Mouse (Mus musculus): ENCODE measurements around the gene Ablim1.
"Not testable (repeated sequence)": the region's sequence is repeated elsewhere in the genome, so short reads cannot be mapped to it uniquely, and the experiment has no call there.

Gene Ablim1

DNA sequence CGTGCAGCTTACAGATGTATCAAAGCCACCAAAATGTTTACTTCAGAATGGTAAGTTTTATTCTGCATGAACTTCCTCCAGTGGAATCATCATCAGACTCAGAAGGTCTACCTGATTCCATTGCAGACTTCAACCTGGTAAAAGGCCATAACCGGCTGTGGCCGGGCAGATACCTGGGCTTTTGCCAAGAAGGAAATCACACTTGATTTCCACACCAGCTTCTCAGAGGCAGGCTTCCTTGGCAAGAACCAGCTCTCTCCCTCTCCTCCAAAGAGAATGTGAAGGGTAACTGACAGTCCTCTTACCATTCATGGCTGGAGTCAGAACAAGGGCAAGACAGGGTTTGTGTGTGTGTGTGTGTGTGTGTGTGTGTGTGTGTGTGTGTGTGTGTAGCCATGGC lies 171.1 kb downstream of the Ablim1 start:
- no peak for DNase-seq

DNA sequence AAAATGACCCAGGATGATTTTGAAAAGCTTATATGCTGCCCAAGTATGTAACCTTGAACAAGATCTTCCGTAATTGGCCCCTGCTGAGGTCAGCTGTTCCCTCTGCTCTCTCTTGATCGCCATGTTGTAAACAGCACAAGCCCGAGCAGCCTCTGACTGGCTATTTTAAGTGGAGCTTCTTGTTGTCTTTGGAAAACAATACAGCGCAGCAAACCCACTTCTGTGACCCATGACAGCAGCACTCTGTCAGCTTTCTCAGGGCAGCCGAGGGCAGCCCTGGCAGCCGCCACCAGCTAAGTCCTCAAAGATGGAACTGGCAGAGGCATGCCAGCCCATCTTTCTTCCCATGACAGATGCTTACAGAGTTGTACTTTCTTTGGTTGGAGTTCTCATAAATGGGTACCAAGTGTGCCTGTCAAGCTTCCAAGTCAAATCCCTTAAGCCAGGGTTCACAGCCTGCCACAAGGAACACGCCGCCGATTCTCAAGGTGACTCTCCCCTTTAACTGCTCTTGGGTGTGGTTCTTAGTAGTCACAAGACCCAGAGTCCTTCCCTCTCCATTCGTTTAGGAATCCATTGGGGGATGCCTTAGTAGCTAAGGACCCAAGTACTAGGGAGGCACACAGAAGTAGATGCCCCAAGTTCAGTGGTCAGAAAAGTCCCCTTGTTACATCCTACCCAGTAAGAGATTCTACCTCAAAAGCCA lies 172.8 kb downstream of the Ablim1 start:
- no peak for DNase-seq

DNA sequence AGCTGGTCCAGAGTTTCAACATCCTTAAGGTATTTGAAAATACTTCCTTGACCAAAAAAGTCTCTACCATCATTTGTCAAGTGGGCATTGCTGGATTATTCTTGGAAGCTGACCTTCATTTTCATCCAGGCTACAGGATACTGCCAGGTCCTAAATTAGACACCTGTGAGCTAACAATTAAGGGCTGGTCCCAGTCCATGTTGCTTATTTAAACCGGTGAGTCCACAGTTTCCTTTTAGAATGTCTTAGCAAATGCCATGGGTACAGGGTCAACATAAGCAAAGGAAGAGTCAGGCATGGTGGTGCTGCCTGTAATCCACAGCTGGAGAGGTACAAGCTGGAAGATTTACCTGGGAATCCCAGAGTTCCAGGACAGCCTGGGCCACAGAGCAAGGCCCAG lies 173.8 kb downstream of the Ablim1 start:
- no peak for DNase-seq

DNA sequence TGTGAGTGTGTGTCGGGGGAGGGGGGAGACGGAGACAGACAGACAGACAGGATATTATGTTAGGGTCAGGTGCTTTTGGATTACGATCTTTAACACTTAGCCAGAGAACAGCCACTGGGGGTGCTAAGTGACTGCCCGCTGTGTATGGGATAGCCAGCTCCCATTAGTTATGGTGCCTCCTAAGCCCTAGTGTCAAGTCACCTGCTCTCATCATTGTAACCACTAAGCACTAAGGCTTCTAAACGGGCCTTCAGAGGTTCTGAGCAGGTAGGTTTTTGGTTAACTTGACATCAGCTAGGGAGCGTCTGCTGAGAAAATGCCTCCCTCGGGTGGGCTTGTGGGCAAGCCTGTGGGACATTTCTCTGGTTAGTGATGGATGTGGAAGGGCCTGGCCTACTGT lies 174.6 kb downstream of the Ablim1 start:
- DNase-seq = no peak

DNA sequence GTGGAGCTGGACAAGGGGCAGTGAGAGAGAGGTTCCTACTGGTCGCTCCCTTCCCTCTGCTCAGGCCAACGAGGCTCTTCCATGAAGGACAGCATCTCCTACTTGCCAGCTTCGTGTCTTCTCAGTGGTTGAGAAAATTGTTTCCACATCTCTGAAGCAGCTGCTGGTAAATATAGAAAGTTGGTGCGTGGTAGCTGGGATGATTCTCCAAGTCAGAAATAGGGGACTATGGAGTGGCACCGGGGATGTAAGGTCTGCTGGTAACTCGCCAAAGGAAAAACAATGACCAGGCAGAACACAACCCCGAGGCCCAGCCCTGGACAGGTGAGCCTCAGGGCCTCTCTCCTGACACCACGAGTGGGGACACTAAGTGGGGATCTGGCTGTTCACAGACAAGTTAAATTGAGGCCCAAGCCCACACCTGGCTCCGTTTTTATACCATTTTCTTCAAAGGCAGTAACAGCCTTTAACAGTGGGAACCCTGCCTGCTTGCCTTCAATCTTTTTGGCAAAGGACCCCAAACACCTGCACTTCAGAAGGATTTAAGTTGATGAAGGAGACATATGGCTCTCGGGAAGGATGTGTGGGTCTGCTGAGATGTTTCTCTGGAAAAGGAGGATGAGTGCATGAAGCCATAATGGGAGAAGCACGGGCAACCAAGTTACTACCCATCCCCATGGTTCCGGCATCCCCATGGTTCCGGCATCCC lies 175.7 kb downstream of the Ablim1 start:
- no peak for DNase-seq

DNA sequence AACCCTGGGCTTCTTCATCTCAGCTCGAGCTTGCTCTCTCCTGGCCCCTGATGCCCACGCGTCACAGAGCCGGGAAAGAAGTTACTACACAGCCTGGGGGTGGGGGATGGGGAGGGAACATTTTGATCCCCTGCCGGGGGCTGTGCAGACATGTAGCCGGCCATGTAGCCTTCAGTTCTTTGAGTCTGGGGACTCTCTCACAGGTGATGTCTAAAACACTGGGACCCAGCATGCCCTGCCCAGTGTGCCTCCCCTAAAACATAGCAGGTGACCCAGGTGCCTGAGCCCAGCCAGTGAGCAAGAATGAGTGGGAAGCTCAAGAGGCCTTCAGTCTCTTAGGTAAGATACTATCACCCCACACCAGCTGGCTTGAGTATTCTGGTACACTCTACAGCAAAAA lies 176.2 kb downstream of the Ablim1 start:
- DNase-seq = no peak

DNA sequence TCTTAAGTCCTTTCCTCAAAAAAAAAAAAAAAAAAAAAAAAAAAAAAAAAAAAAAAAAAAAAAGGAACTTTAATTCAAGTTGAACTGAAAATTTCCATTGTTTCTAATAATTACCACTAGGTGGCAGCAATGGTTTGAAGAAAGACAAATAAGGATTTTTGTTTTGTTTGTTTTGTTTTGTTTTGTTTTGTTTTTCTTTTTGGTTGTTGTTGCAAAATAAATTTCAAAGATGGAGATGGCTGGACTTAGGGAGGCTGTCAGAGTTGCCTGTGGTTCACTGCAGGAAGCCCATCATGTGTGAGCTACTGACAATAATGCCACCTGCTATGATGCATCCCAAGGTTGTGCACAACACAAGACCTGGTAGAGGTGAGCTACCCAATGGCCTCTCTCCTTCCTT lies 176.7 kb downstream of the Ablim1 start:
- DNase-seq = no peak

DNA sequence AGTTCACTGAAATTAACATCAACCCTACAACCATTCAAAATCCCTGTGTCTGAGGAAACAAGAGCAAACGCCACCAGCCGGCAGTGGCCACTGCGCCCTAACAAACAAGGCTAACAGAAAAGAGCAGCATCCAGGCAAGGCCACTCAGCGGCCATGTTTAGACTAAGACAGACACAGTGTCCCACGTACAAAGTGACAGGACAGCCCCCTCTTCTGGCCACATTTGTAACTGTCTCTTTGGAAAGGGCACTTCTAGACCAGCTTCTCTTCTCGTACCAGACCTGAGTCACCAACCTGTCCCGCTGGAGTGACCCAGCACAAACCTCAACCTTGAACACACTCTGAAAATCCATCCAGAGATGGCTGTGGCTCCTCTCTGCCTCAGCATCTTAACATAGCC lies 178.5 kb downstream of the Ablim1 start:
- DNase-seq = peak; percentile 63 to 87

DNA sequence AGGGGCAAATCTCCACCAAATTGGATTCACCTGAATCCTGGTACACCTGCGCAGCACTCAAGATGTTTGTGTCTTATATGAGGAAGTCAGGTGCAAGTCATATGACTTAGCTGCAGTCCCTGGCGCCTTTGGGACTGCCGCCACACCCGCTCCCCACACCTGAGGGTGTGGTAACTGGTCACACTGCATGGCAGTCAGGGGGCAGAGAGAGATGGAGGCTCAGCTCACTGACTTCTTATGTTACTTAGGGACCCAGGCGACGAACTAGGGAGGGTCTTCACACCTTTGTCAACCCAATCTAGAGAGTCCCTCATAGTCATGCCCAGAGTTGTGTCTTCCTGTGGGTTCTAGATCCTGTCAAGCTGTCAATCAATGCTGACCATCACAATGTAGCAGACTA lies 179.1 kb downstream of the Ablim1 start:
- DNase-seq = not testable (repeated sequence)

DNA sequence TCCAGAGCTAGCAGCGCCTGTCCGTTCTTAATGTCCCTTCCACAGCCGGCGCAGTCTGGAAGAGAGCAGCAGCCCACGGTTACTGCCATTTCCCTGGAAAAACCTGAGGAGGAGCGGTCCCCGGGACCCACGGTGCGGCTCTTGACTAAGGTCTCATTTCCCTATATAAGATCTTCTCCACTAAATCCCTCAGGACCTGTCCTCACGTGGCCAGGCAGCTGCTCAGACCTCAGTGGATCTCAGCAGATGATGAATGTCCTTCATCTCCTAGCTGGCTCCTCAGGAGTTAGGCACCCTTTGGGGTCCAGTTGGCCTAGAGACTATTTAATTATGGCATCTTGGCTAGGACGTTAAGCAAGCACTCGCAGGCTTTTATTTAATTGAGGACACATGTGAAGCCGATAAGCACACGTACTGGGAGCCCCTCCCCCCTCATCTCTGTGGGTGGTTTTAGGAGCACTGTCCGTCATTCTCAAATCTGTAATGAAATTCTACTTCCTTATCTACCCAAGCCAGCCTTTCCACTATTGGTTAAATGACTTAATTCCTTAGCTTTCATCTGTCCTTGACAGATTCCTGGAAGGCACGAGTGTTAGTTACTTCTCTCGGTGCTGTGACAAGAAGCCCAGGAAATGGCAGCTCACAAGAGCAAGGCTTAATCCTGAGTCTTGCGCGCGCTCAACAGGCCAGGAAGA lies 179.9 kb downstream of the Ablim1 start:
- DNase-seq = peak; percentile 36 to 55

DNA sequence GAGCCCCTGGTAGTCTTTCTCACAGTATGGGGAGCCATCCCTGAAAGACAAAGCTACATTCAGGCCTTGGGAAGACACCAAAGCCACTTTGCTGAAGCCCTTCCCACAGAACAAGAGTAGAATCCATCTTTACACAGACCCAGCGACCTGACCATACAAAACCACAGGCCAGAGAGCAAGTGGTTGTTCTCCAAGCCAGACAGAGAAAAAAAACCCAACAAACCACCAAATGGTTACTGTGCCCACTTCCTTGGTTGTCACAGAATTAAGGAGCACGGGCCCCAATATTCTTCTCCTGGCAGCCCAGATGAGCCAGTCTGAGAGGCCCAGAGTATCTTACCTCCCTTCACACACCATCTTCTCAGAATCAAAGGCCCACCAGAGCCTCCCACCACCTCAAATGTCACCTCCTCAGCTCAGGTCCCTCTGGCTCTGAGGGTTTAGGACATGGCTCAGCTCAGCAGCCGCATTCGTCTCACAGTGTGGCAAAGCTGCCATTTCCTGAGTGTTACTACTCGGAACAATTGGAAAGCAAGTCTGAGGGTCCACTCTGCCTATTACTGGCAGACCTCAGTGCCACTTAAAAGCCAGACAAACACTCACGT lies 181.7 kb downstream of the Ablim1 start:
- DNase-seq = peak in 1 of 2 experiments; percentile 12

DNA sequence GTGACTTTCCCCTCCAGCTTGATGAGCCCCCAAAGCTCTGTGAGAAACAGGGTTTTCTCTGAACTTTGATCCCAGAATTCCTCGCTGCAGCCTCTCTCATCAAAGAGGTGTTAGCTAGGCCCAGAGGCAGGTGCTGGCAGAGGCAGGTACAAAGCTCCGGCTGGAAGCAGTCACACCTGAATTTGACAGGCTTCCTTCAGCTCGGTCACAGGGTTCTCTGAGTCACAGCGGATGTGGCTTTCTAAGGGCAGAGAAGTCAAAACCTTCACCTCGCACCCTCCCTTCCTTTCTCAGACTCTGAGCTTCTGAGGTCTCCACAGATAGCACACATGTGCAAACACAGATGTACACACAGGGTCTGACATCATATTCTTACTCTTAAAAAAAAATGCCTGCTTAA lies 182.4 kb downstream of the Ablim1 start:
- peak in 1 of 2 experiments; percentile 23 for DNase-seq

DNA sequence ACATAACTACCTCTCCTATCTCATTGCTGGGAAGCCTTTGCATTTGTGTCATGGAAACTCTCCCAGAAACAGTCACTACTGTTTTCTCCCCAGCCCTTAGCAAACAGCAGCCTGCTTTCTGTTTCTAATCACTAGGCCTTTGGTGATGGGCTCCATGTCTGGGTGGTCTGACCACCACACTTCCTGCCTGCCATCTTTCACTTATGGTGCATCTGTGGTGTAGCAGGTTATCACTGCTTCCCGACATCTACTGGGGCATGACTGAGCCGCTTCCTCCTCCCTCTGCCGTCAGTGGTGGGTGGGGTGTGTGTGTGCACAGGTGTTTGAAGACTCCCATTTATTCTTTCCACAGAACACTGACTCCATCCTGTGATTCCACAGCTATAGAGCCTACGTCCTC lies 183.4 kb downstream of the Ablim1 start:
- no peak for DNase-seq

DNA sequence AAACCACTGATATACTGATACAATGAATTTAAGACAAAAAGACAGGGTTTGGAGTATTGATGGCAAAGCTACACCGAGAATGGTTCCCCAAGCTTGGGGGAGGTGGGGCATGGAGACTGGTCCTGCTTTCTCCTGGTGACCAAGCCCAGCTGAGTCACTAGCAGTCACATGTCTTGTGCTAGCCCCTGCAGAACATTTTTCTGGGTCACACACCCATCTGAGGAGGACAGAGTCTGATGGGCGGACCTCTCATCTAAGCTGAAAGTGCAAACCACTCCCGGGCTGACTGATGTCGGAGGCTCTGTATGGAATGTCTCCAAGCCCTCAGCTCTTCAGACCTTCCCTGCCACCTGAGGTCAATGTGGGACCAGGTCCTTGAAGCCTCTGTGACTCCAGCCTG lies 184.1 kb downstream of the Ablim1 start:
- DNase-seq = no peak

DNA sequence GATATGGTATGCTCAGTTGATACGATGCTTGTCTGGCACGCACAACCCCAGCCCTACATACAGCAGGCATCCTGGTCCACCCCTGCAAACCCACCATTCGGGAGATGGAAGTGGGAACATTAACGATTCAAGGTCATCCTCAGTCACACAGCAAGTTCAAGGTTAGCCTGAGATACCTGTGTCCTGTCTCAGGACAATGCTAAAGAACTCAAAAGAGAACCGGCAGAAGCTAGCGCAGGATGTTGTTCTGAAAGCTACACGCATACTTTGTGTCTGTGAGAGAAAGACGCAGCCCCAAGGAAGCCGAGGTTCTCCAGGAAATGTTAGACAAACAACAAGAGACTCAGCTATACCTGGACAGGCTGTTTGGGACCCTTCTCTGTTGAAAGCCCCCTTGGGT lies 185.0 kb downstream of the Ablim1 start:
- no peak for DNase-seq

DNA sequence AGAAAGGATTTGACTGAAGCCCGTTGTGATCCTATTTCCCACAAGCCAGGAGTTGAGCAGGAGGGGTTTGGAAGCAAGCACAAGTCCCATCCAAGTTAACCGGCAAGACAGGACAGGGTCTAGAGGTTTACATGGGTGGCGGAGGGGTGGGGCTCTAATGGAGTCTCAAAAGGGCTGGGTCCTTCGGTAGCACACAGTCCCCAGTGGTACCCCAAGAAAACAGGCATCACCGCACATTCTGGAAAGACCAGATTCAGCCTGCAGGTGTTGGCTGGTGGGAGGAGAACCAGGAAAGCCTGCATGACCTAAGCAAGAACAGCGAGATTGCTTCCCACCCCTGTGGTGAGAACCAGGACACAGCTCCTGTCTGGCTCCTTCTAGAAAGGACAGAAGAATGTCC lies 186.7 kb downstream of the Ablim1 start:
- DNase-seq = no peak

DNA sequence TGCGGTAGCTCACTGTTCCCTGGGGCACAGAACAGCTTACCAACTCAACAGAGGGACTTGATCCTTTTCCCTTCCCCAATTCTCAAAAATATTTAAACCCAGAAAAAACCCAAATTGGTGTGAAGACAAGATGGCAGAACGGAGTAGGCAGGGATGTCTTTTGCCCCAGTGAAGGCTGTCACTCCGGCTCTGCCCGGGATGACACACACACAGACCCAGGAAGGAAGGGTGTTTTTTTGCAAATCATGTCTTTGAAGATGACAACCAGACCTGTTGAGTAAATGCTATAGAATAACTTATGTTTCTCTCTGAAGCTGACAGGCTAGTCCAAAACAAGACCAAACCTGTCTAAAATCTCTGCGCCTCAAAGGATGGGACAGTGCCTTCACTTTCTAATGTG lies 187.2 kb downstream of the Ablim1 start:
- no peak for DNase-seq

DNA sequence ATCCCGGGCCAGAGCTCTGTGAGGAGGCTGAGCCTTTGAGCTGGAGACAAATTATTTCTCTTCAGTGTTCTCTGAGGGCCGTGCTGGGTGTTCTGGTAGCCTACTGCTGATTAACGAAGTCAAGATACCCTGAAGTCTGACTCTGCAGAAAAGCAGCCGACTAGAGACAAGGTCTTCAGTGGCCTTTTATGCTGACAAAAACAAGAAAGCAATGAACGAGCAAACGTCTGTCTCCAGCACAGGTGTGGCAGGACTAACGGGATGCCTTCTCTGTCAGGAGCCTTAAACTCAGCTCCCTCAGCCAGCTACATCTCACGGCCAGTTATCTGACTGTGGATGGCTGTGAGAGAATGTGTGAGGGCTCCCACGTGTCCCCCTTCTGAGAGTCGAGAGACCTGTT lies 187.8 kb downstream of the Ablim1 start:
- no peak for DNase-seq

DNA sequence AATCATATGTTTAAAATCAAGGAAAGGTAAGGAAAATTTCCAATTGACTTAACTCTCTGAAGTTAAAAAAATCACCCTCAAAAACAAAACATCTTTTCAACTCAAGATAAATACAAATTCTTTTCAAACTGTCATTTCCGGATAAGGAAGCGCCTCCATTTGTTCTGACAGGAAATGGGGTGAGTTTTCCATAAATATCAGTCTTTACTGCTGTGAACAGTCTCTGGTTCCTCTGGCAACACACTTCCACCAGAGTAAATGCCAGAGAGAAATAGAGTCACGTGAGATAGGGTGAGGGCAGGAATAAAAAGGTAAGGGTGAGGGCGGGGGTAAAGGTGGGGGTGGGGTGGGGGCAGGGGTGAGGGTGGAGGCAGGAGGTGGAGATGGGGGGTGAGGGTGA lies 189.8 kb downstream of the Ablim1 start:
- DNase-seq = no peak

DNA sequence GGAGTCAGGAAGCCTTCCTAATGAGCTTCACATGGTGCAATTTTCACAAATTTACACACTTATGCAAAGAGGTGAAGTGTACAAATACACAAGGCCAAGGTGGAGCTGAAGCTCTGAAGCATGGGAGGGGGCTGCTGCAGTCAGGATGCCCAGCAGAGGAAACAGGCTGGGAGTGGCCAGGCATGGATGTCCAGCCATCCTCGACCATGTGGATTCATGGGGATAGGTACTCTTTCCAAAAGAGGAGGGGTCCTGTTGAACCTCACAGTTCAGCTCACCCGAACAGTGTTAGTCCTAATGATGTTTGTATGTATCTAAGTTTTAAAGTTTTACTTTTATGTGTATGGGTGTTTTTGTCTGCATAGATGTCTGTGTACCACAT lies 190.6 kb downstream of the Ablim1 start:
- no peak for DNase-seq

DNA sequence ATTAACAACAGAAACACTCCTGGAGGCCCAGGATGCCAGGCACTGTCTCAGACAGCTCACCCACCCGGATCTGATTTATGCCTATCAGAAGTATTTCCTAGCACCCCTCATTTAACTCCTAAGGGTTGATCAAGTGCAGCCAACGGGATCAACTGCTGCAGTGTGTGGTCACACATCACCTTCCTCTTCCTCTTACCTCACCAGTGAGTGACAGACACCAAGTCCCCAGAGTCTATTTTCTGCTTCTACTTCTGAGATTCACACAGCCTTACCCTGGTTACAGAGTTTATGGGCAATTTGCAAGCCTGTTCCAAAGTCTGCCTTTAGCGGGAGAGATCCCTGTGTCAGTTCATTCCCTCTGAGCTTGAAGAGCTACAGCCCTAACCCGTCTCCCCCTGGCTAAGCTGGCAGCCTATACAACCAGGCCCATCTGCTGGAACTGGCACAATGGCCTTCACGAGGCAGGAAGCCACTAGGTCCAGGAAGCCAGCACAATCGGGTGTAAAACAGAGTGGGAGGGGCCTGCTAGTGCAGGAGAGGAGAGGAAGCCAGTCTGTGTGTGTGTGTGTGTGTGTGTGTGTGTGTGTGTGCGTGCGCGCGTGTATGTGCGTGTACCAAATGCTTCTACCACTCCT lies 191.1 kb downstream of the Ablim1 start:
- DNase-seq = peak; percentile 75 to 89

DNA sequence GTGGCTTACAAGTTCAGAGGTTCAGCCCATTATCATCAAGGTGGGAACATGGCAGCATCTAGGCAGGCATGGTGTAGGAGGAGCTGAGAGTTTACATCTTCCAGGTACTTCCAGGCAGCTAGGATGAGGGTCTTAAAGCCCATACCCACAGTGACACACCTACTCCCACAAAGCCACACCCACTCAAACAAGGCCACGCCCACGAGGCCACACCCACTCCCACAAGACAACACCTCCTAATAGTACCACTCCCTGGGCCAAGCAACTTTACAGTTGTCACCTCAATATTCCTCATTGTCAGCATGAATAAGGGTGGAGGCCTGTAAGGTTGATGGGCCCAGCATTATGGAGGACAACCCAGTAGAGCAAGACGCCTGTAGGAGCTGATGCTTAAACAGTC lies 192.5 kb downstream of the Ablim1 start:
- no peak for DNase-seq

DNA sequence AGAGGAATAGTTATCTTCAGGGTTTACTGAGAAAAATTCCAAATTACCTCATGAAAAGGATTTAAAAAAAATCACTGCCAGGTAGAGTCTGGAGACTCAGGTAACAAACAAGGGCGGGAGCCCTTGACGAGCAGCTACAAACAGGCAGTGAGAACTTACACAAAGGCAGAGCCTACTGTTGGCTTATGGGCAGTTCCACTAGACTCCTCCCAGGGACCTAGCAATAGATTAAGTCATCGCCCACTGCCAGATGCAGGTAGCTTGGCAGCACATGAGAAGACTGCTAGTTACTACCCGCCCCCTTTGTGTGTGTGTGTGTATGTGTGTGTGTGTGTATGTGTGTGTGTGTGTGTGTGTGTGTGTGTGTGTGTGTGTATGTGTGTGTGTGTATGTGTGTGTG lies 193.7 kb downstream of the Ablim1 start:
- peak in 1 of 2 experiments; percentile 17 for DNase-seq

All from lung, postnatal 4 days (tissue).